In genomic region chr12:72761230-72761648, GRCm38 (mm10) we compare ENCODE assay signal across 8 mouse cellular contexts. TPM values are rescaled to one million over a fixed set of nuclear protein-coding genes. Genes with fewer than 3 reads are reported as not detected.
DNase-seq lines count a peak whose midpoint lies in the region; ATAC-seq and TF ChIP-seq lines count a peak whose summit lies in the region.

No protein-coding gene starts in this region.

- intact Hi-C loops in heart, postnatal 25 days (cut with DNase I), result loop anchor here (5.0 to 10.0 kb wide), 3 partner anchors 81 to 676 kb away; partner anchors contain the start of genes Jkamp and L3hypdh

- no peaks in the 10 kb centered on the region for H3K36me3 ChIP-seq in heart, postnatal 0 days (replicated peaks; ENCODE audit: control insufficient read depth, insufficient read depth, low read length)
- no peaks in the 10 kb centered on the region for H3K36me3 ChIP-seq in forebrain, postnatal 0 days (ENCODE audit: insufficient read depth)

- H3K9me3 ChIP-seq in heart, postnatal 0 days (replicated peaks; ENCODE audit: control insufficient read depth, low read length), result no peaks in the 10 kb centered on the region
- H3K9me3 ChIP-seq in forebrain, postnatal 0 days (ENCODE audit: low read length), result no peaks in the 10 kb centered on the region

- in situ Hi-C loops in Patski (cut with MboI; ENCODE audit: low pct_unique_long_range_greater_than_20kb), result no loop called here

- peak overlapping the region; percentile 100 for H3K9ac ChIP-seq in heart, postnatal 0 days (replicated peaks; ENCODE audit: low read depth, low read length)
- H3K9ac ChIP-seq in forebrain, postnatal 0 days, result peak overlapping the region; percentile 88

- peak overlapping the region; percentile 99 for H3K27ac ChIP-seq in heart, postnatal 0 days (ENCODE audit: low read depth)
- H3K27ac ChIP-seq in forebrain, postnatal 0 days (ENCODE audit: low read depth, low read length), result peak overlapping the region; percentile 99

- POLR2A ChIA-PET in Patski (lab: Charles Lee), result interaction anchor here (0.9 kb wide), 1 partner anchor 23 kb away, joined by 3 read pairs; no protein-coding TSS in a partner anchor

- H3K27me3 ChIP-seq in heart, postnatal 0 days (ENCODE audit: control insufficient read depth, insufficient read depth, low read length), result no peaks in the 10 kb centered on the region
- H3K27me3 ChIP-seq in Patski, result no peaks in the 10 kb centered on the region
- no peaks in the 10 kb centered on the region for H3K27me3 ChIP-seq in forebrain, postnatal 0 days (ENCODE audit: insufficient read depth, low read length)

- CTCF ChIA-PET in Patski (lab: Charles Lee), result interaction anchor here (2.1 kb wide), 1 partner anchor 11 kb away, joined by 6 read pairs; no protein-coding TSS in a partner anchor

- no peak for TF ChIP-seq CTCF in heart, postnatal 0 days (IDR thresholded peaks at IDR 0.05; ENCODE audit: low read depth)
- TF ChIP-seq CTCF in Patski (IDR thresholded peaks at IDR 0.05), result no peak
- TF ChIP-seq CTCF in forebrain, postnatal 0 days (IDR thresholded peaks at IDR 0.05; ENCODE audit: low read depth), result no peak

- peak; percentile 51 for ATAC-seq in heart, postnatal 0 days (ENCODE audit: insufficient read depth, low read depth)
- peak; percentile 37 for ATAC-seq in Patski
- peak; percentile 36; the same call in 1 of the 2 replicates for ATAC-seq in forebrain, postnatal 0 days
- ATAC-seq in megakaryocyte-erythroid progenitor cell, adult 5-6 weeks (replicated peaks; ENCODE audit: low FRiP score, low TSS enrichment, poor library complexity, severe bottlenecking), result 0 out of 2 replicates have a peak, but pooled peaks have one; percentile 1
- ATAC-seq in granulocyte monocyte progenitor cell, adult 5-6 weeks (replicated peaks; ENCODE audit: poor library complexity, severe bottlenecking), result no peak

- peaks cover 15% of the 10 kb centered on the region for H3K4me1 ChIP-seq in heart, postnatal 0 days (ENCODE audit: control insufficient read depth, insufficient read depth)
- H3K4me1 ChIP-seq in forebrain, postnatal 0 days (ENCODE audit: insufficient read depth), result peaks cover 14% of the 10 kb centered on the region

- H3K4me2 ChIP-seq in heart, postnatal 0 days (ENCODE audit: low read depth, low read length), result peak overlapping the region; percentile 80
- H3K4me2 ChIP-seq in forebrain, postnatal 0 days (ENCODE audit: low read depth), result peak overlapping the region; percentile 58

- WGBS in heart, postnatal 0 days, result 0% methylated on average over 24 of the region's 71 CpGs
- 5% methylated on average over 34 of the region's 71 CpGs for WGBS in forebrain, postnatal 0 days

- no peak for DNase-seq in heart, postnatal 0 days (ENCODE audit: low spot score)
- DNase-seq in heart, postnatal 25 days (ENCODE audit: low spot score), result no peak
- no peak for DNase-seq in Patski (ENCODE audit: low read depth, low spot score)
- DNase-seq in forebrain, postnatal 0 days, result no peak
- DNase-seq in cerebellum, adult 9-11 months, result no peak
- no peak for DNase-seq in adrenal gland, adult (ENCODE audit: inconsistent age in 2 of 2, low spot score in 1 of 2)

- no peak for TF ChIP-seq EP300 in heart, postnatal 0 days (IDR thresholded peaks at IDR 0.05; ENCODE audit: low read depth)

- peak overlapping the region; percentile 95 for H3K4me3 ChIP-seq in heart, postnatal 0 days (ENCODE audit: low read depth, low read length)
- peak overlapping the region; percentile 98 for H3K4me3 ChIP-seq in forebrain, postnatal 0 days (ENCODE audit: low read depth, low read length)

RNA-seq across cellular contexts. Expression of gene Ppm1a, which starts 4.0 kb away (rescaled TPM):
- total RNA-seq in heart, postnatal 0 days (2014; rRNA removed; ENCODE audit: low replicate concordance), result 119 and 122 TPM in 2 replicates
- polyA plus RNA-seq in heart, postnatal 0 days (2015; fragmentation: Nextera tagmentation; extraction: Ambion mirVana), result 47.6 and 49.0 TPM in 2 replicates
- 100 to 1,000 TPM; 217 to 223 TPM for total RNA-seq in heart, postnatal 25 days (2021)
- polyA plus RNA-seq in Patski (2021), result 131 TPM
- 192 and 194 TPM in 2 replicates for total RNA-seq in forebrain, postnatal 0 days (2014; rRNA removed)
- 61.7 and 69.9 TPM in 2 replicates for polyA plus RNA-seq in forebrain, postnatal 0 days (2015; fragmentation: Nextera tagmentation; extraction: Ambion mirVana)
- total RNA-seq in megakaryocyte-erythroid progenitor cell, adult 5-6 weeks (2014; fragmentation: Nextera tagmentation), result 69.9 and 88.3 TPM in 2 replicates
- total RNA-seq in megakaryocyte-erythroid progenitor cell, adult 5-6 weeks (2017), result 137 and 152 TPM in 2 replicates
- 52.5 and 63.6 TPM in 2 replicates for total RNA-seq in granulocyte monocyte progenitor cell, adult 5-6 weeks (2014; fragmentation: Nextera tagmentation)
- 104 and 111 TPM in 2 replicates for total RNA-seq in granulocyte monocyte progenitor cell, adult 5-6 weeks (2017)
